Mouse (Mus musculus): ENCODE measurements around the gene Gm20716. TPM values are rescaled to one million over a fixed set of nuclear protein-coding genes. Genes with fewer than 3 reads are reported as not detected.

Gene Gm20716
- polyA plus RNA-seq, 1 experiment: not detected

DNA sequence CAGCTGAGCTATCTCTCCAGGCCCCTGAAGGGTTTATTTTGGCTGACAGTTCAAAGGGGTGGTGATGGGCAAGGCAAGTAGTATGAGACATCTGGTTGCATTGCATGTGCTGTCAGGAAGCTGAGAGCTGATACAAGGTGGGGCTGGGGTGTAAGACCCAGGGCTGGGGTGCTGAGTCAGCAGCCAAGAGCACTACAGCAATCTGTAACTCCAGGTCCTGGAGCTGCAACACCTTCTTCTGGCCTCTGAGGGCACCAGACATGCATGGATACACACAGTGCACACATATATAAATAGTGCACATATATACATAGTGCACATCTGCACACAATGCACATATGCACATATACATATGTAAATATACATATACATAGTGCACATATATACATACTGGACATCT is 12.7 kb upstream of the Gm20716 start:
- no peak for TF ChIP-seq GATA1 (IDR thresholded peaks at IDR 0.05; ENCODE audit: low read length)

DNA sequence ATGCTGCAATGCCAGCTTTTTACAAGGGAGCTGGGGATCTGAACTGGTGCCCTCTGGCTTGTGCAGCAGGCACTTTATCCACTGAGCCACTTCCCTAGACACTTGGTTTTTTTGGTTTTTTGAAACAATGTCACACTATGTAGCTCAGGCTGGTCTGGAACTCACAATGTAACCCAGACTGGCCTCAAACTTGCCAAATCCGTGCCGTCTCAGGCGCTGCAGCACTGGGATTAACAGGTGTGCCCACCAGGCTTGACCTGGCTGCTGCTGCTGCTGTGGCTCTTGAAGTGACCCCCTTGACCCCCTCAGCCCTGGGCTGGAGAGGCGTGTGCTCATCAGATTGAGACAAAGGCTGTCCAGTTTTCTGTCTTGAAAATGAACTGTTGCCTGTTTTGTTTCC is 8.2 kb upstream of the Gm20716 start:
- TF ChIP-seq GATA1 (IDR thresholded peaks at IDR 0.05; ENCODE audit: low read length): no peak

DNA sequence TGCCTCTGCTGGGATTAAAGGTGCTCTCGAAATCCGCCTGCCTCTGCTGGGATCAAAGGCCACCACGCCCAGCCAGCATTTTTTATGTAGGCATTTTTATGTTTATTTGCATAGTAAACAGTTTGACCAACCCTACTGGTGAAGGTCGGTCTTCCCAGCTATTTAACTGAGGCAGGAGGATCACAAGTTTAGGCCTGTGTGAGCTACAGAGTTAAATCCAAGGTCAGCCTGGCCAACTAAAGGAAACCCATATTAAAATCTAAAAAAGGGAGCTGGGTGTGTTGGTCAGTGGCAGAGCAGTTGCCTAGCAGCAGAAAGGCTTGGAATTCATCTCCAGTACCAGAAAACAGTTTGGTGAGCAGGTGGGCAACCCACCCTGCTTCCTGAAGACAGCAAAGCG is 3.1 kb upstream of the Gm20716 start:
- TF ChIP-seq GATA1 (IDR thresholded peaks at IDR 0.05; ENCODE audit: low read length): no peak

DNA sequence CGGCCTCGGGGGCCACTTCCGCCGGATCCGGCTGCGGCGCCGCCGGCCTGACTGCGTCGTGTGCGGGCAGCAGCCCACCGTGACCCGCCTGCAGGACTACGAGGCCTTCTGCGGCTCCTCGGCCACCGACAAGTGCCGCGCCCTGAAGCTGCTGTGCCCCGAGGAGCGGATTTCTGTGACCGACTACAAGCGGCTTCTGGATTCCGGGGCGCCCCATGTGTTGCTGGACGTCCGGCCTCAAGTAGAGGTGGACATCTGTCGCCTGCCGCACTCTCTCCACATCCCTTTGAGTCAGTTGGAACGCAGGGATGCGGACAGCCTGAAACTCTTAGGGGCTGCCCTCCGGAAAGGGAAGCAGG is 1.3 kb upstream of the Gm20716 start:
- no peak for TF ChIP-seq GATA1 (IDR thresholded peaks at IDR 0.05; ENCODE audit: low read length)

DNA sequence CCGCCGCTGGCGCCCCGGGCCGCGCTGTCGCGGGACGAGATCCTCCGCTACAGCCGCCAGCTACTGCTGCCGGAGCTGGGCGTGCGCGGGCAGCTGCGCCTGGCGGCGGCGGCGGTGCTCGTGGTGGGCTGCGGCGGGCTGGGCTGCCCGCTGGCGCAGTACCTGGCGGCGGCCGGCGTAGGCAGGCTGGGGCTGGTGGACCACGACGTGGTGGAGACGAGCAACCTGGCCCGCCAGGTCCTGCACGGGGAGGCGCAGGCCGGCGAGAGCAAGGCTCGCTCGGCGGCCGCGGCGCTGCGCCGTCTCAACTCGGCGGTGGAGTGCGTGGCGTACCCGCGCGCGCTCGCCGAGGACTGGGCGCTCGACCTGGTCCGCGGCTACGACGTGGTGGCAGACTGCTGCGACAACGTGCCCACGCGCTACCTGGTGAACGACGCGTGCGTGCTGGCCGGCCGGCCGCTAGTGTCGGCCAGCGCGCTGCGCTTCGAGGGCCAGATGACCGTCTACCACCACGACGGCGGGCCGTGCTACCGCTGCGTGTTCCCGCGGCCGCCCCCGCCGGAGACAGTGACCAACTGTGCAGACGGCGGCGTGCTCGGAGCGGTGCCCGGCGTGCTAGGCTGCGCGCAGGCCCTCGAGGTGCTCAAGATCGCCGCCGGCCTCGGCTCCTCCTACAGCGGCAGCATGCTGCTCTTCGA is 758 bp upstream of the Gm20716 start:
- TF ChIP-seq GATA1 (IDR thresholded peaks at IDR 0.05; ENCODE audit: low read length): no peak

DNA sequence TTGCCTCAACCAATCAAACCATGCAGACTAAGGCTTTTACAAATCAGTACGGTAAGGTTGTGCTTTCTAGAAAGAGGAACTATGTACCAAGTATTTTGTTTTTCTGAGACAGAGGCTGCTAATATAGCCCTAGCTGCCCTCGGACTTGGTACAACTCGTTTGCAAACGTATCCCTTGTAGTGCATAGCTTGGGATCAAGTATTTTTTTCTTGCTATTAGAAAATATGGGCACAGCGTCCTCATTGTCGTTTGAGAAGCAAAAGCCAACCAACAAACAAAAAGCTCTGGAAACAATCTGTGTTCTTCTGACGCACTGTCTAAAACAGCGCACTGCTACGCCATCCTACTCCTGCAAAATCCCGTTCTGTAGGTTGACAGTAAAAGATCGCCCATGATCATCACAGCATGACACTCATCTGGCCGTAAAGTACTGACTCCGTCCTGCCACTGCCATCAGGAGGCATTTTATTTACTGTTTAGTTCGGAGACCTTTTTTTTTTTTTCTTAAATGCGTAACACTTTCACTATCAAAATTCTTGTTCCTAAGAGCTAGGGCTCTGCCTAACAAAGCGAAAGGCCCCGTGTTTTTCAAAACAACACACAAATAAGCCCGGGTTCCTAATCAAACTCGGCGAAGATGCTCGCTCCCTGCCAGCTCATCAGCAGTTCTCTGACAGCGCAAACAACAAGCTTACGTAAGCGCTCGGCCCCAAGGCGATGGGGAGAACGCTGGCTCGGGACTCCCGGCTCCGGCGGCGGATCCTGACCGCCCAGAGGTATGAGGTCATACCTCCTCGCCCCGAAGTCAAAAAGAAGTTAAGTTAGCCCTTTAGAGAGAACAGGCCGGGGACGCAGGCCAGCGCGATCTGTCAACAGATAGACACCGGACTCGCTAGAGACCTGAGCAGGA is 793 bp downstream of the Gm20716 start:
- no peak for TF ChIP-seq GATA1 (IDR thresholded peaks at IDR 0.05; ENCODE audit: low read length)

DNA sequence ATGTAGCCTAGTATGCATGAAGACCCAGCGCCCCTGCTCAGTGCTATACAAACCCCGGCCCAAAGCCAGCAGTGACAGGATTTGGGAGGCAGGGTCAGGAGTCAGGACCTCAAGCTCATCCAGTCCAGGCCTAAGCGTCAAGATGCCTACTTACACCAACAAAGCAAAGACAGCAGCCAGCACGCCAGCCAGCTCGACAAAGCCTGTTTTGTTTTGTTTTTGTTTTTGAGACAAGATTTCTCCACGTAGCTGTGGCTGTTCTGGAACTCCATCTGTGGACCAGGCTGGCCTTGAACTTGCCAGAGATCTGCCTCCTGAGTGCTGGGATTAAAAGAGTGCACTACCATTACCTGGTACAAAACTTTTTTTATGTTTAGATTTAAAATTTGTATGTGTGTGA is 6.8 kb downstream of the Gm20716 start:
- no peak for TF ChIP-seq GATA1 (IDR thresholded peaks at IDR 0.05; ENCODE audit: low read length)

DNA sequence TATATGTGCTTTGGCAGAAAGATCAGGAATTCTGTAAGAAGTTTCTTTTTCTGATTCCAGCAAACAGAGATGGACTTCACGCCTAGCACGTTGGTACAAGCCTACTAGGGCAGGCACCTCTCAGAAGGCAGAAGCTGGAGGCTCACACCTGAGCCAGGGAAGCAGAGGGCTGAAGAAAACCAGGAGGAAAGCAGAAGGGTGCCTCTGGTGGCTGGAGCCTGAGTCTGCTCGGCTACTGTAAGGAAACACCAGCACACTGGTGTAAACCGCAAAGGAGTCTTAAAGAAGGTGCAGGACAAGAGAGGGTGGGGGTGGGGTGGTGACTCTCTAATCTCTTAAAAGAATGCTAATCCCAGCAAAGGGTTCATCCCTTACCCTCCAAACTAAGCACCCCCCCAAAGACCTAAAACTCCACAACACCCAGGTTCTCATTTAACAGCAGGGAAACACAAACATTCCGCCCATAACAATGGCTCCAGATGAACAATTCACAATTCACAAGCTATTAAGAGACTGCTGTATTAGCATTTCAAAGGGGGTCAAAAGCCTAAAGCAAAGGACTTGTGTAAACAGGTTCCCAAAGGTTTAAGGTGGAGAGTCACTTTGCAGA is 16.3 kb downstream of the Gm20716 start:
- TF ChIP-seq GATA1 (IDR thresholded peaks at IDR 0.05; ENCODE audit: low read length): no peak

DNA sequence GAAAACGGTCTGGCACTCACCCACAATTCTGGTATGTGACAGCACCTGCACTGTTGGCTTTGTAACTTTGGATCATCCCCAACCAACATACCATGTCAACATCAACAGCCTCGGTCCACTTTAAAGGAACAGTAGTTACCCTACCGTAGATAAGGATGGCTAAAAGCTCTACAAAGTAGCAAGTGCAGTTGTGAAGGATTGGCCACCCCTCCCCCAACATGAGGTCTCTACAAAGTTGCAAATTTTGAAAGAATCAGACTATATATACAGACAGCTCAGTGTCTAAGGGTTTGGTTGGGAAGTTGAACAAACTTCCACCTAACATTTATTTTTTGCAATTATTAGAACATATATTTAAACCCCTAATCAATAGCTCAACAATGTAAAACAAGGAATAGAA is 22.3 kb downstream of the Gm20716 start:
- TF ChIP-seq GATA1 (IDR thresholded peaks at IDR 0.05; ENCODE audit: low read length): no peak

DNA sequence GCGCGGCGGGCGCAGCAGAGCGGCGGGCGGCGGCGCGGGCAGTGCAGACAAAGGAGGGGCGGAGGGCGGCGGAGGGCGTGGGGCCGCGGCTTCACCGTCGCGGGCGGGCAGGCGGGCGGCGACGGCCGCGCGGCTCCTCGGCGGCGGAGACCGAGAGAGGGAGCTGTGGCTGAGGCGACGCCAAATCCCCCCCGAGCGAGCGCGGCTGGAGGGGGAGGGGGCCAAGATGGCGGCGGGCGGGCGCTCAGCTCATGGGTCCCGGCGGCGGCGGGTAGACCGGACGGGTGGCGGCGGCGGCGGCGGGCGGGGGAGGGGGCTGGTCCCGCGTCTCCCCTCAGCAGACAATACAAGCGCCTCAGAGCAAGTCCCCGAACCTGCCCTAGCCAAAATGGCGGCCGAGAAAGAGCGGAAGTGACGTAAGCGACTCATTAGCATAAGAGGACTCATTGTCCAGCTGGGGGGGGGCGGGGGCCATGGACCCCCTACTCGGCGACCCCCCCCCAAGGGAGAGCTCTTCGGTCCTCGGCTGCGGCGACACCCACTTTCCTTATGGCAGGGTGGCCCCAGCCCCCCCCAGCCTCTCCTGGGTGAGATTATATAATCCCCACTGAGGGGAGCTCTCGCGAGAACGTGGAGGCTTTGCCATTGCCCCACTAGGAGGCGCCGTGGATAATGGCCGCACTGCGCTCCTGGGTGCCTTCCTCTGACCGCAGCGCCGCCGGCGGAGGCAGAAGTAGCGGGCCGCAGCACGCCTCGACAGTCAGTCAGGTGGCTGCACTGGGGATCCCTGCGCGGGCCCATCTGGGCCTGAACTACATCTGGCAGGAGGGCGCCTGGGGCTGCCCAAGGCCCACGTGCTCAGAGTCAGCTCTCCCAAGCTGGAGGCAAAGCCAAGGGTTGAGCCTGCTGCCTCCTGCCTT is 23.2 kb downstream of the Gm20716 start, which contains the start of gene Adnp:
TSS of gene Adnp (minus strand) at position 388 of the 920 bp plus-strand sequence.
- TF ChIP-seq GATA1 (IDR thresholded peaks at IDR 0.05; ENCODE audit: low read length): no peak

DNA sequence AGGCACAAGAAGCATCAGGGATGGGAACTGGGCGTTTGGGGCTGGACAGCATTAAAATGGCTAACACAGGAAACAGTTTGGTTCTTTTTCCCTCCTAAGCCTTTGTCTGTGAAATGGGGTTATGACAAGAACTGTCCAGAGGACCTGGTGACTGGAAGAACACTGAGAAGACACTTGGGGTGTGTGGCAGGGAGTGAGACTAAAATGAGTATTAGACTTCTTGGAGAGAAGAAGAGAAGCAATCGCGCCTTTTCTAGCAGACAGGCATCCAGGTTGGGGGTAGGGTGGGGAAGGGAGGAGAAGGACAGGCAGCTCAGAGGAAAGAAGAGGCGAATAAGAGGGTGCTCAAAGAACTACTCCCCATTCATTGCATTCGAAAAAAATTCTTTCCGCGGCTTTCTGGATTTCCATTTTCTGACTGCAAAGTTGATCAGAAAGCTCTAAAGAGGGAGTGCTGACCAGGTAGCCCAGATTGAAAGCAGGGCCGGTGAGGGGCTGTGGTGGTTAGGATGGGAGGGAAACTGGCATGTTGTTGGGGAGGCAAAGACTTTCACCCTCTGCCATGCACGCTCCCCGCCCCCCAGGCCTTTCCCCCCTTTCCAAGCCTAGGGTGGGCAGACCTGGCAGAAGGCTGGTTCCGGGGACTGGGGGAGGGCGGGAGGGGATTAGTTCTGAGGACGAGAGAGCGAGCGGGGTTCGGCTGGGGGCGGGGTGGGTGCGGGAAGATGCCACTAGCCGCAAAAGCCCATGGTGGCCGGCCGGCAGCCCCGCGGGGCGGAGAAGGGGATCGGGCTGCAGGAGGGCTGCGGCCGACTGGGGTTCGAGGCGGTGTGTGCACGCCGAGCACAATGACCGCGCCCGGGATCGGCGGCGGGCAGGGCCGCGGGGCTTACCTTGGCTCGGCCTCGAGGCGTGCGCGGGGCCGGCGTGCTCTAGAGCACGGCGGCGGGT is 24.2 kb downstream of the Gm20716 start:
- TF ChIP-seq GATA1 (IDR thresholded peaks at IDR 0.05; ENCODE audit: low read length): no peak

DNA sequence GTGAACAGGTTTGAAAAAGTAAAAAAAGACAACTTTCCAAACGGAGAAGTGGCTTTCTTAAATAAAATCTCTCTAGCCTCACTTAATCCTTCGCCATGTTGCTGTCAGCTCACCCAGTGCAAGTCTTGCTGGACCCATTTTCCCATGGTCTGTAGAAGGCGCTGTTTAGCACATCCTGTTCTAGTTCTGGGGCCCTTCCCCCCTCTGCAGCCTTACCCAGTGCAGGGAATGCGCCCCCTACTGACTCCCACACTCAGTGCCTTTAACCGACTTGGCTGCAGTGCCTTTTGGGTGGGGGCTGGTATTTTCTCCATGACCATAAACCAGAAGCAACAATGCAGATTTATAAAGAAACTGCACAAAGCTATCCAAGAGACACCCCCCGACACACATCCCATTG is 24.9 kb downstream of the Gm20716 start:
- no peak for TF ChIP-seq GATA1 (IDR thresholded peaks at IDR 0.05; ENCODE audit: low read length)

DNA sequence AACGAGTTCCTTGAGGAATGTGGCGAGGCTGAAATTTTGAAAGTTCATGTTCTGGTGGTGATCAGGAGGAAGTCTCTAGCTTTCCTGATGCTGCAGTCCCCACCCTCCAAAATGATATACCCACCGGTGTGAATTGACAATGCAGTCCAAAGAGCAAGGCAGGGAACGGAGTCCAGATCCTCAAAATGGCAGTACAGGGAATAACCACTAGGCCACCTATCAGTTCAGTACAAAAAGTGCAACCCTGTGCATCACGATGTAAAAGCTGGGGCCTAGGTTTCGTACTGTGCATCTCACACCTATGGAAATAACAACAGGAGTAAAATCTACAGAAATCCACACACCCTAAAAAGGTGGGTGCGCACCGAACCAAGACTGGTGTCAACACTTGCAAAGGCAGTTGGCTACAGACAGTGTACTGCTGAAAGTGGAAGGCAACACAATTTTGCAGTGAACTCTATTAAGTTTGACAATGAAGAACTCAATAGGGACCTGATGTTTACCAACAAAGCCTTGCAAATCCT is 25.6 kb downstream of the Gm20716 start:
- no peak for TF ChIP-seq GATA1 (IDR thresholded peaks at IDR 0.05; ENCODE audit: low read length)

Measured in G1E-ER4 (cell line).